In the genomic region with DNA sequence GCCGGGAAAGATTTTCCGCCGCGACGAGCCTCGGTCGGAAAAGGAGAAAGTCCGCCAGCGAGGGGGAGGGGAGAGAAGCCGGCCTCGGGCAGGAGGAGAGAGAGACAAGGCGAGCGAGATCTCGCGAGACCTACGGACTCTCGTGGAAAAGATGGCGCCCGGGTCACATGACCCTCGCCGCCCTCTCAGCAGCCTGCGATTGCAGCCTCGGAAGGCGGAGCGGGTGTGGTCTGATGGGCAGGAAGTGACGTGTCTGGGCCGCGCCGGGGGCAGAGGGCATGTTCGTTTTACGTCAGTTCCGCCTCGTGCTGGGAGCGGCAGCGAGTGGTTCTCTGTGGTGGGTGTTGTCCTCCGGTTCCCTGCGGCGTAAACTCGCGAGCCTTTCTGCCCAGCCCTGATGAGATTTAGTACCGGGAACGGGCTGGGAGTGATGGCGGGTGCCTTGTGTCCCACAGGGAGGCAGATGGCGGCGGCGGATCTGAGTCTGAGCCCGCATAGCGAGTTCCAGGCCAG, we compare ENCODE assay signal across 8 mouse cellular contexts. TPM values are rescaled to one million over a fixed set of nuclear protein-coding genes. Genes with fewer than 3 reads are reported as not detected.
DNase-seq lines count a peak whose midpoint lies in the region; ATAC-seq and TF ChIP-seq lines count a peak whose summit lies in the region.

A gene (minus strand): TSS at position 84 of the 513 bp plus-strand sequence.

- peaks cover 15% of the 10 kb centered on the region; the same call in 1 of the 2 replicates for H3K36me3 ChIP-seq in hindbrain, postnatal 0 days (ENCODE audit: insufficient read depth, low read length)

- peak within 1 kb of the TSS; percentile 70 for H3K4me2 ChIP-seq in hindbrain, postnatal 0 days (ENCODE audit: low read depth, low read length)

- whole genome bisulfite sequencing in hindbrain, postnatal 0 days = under 1% methylated on average over 45 of the region's 48 CpGs

- DNase-seq in ZHBTc4 (ENCODE audit: low read depth, low spot score) = peak; percentile 100
- DNase-seq in gastrocnemius, adult 2 months = peak; percentile 100
- peak; percentile 100 for DNase-seq in hindbrain, postnatal 0 days (ENCODE audit: low spot score)
- peak; percentile 99 for DNase-seq in left cerebral cortex, adult 2 months (ENCODE audit: extremely low spot score in 1 of 2, low spot score in 2 of 2)
- peak; percentile 99 for DNase-seq in right cerebral cortex, adult 2 months (ENCODE audit: low spot score in 2 of 2)
- peak; percentile 100 for DNase-seq in urinary bladder, postnatal 14 days (ENCODE audit: low spot score)

- peak within 1 kb of the TSS; percentile 98 for H3K27ac ChIP-seq in gastrocnemius, adult 2 months
- peak within 1 kb of the TSS; percentile 98 for H3K27ac ChIP-seq in hindbrain, postnatal 0 days
- peak within 1 kb of the TSS; percentile 97 for H3K27ac ChIP-seq in left cerebral cortex, adult 2 months

- peak within 1 kb of the TSS; percentile 99 for H3K4me3 ChIP-seq in gastrocnemius, adult 2 months
- peak within 1 kb of the TSS; percentile 84 for H3K4me3 ChIP-seq in hindbrain, postnatal 0 days (ENCODE audit: low read length)
- H3K4me3 ChIP-seq in left cerebral cortex, adult 2 months = peak within 1 kb of the TSS; percentile 85

- intact Hi-C loops in gastrocnemius, adult 2 months (cut with DNase I) = loop anchor here (5.0 kb wide), 1 partner anchor 552 kb away; a partner anchor contains a TSS
- intact Hi-C loops in left cerebral cortex, adult 2 months (cut with DNase I) = loop anchor here (5.0 kb wide), 1 partner anchor 257 kb away; no protein-coding TSS in a partner anchor

- no peaks in the 10 kb centered on the region for H3K27me3 ChIP-seq in hindbrain, postnatal 0 days (ENCODE audit: insufficient read depth, low read length)

- peak; percentile 95 for ATAC-seq in common myeloid progenitor, adult 5-6 weeks (replicated peaks; ENCODE audit: low read depth, poor library complexity, severe bottlenecking)
- peak; percentile 98 for ATAC-seq in hindbrain, postnatal 0 days
- ATAC-seq in megakaryocyte, adult 5-6 weeks (ENCODE audit: poor library complexity, severe bottlenecking) = peak; percentile 95

- no peaks in the 10 kb centered on the region for H3K9me3 ChIP-seq in hindbrain, postnatal 0 days (ENCODE audit: low read length)

- no peak for TF ChIP-seq CTCF in gastrocnemius, adult 2 months (IDR thresholded peaks at IDR 0.05)
- TF ChIP-seq CTCF in hindbrain, postnatal 0 days (IDR thresholded peaks at IDR 0.05; ENCODE audit: low read depth) = no peak
- no peak for TF ChIP-seq CTCF in left cerebral cortex, adult 2 months (IDR thresholded peaks at IDR 0.05)

- peaks cover 6% of the 10 kb centered on the region; the same call in 1 of the 2 replicates for H3K4me1 ChIP-seq in hindbrain, postnatal 0 days (ENCODE audit: insufficient read depth, low read length)

- peak within 1 kb of the TSS; percentile 99 for H3K9ac ChIP-seq in hindbrain, postnatal 0 days (replicated peaks; ENCODE audit: low read length)

RNA-seq across cellular contexts. Expression of the gene that starts here (rescaled TPM):
- total RNA-seq in common myeloid progenitor, adult 5-6 weeks (2017) = 33.6 and 45.9 TPM in 2 replicates
- total RNA-seq in gastrocnemius, adult 2 months (2021) = 10 to 100 TPM; 28.1 to 30.7 TPM
- 9.7 and 14.7 TPM in 2 replicates for total RNA-seq in hindbrain, postnatal 0 days (2014; rRNA removed)
- 34.4 and 35.3 TPM in 2 replicates for polyA plus RNA-seq in hindbrain, postnatal 0 days (2015; fragmentation: Nextera tagmentation; extraction: Ambion mirVana)
- 10 to 100 TPM; 35.1 to 35.8 TPM for total RNA-seq in left cerebral cortex, adult 2 months (2021)
- total RNA-seq in megakaryocyte, adult 5-6 weeks (2015) = 49.3 and 68.2 TPM in 2 replicates
- 22.2 and 26.3 TPM in 2 replicates for total RNA-seq in megakaryocyte, adult 5-6 weeks (2017)

Comparison
In these comparisons a context has a peak if more than half of its experiments do, and no peak if none do; other contexts are left out.
1. Peak in every context shown above with its lines: DNase-seq, ATAC-seq, H3K4me3 ChIP-seq and H3K27ac ChIP-seq.